Mouse (Mus musculus) midbrain, embryonic 14.5 days (tissue): Measurements from ENCODE around the gene P2ry10. TPM values are rescaled to one million over a fixed set of nuclear protein-coding genes. Genes with fewer than 3 reads are reported as not detected.

ENCODE experiments used
- polyA plus RNA-seq: library from polyadenylated mRNA; unstranded; fragments of >200 nt; fragmentation: Nextera tagmentation; extraction: Ambion mirVana; gene quantifications from 2 replicates; pipeline ENCODE4 v1.2.1, GENCODE M21; 2014

P2ry10 gene
- polyA plus RNA-seq, 1 experiment from 2014 or later: not detected

Other genes with a start within 250 kb of the P2ry10 start
- gene Rtl3, start 247.8 kb upstream of the P2ry10 start, polyA plus RNA-seq: 0.13 and 0.16 TPM in 2 replicates
- gene Lpar4, start 167.9 kb upstream of the P2ry10 start, polyA plus RNA-seq: 4.7 and 7.5 TPM in 2 replicates
- 0.25 and 0.42 TPM in 2 replicates for gene P2ry10b, start 60.4 kb downstream of the P2ry10 start, polyA plus RNA-seq
- 0.09 and 0.18 TPM in 2 replicates for gene Gpr174, start 167.4 kb downstream of the P2ry10 start, polyA plus RNA-seq